ENCODE assay signal across 20 mouse cellular contexts in the genomic region with DNA sequence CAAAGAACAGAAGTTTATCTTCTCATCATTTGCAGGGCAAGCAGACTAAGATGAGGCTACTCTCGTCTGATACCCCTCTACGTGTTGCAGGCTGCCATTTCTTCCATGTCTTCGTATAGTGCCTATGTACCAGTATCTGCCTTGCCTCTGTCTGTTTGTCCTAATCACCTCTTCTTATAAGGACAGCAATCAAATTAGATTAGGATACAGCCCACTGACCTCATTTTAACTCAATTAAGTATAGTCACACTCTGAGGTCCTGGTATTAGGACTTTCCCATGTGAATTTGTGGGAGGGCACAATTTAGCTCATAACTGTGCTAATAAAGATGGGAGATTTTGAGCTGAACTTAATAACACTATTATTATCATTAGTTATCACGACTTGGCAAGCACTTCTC.
A peak's percentile ranks its signal among the peaks of the same experiment; 100 is the strongest.
DNase-seq lines count a peak whose midpoint lies in the region; ATAC-seq and TF ChIP-seq lines count a peak whose summit lies in the region.
"Had no signal": no experiment of that assay in that cellular context is flagged by ENCODE, and none has a peak within 500 bp of the region (broad histone marks: within the 10 kb centered on the region; RNA-seq: fewer than 3 reads in every experiment).

No protein-coding gene starts in this region.

- no peak overlapping the region for H3K4me3 ChIP-seq in heart, embryonic 11.5 days (ENCODE audit: low read depth, low read length)
- no peak overlapping the region for H3K4me3 ChIP-seq in heart, embryonic 13.5 days
- H3K4me3 ChIP-seq in left cerebral cortex, adult 2 months: no peak overlapping the region
- H3K4me3 ChIP-seq: embryonic facial prominence, embryonic 10.5 days; embryonic facial prominence, embryonic 12.5 days; forebrain, embryonic 13.5 days; forebrain, embryonic 15.5 days had no signal

- H3K27ac ChIP-seq in heart, embryonic 11.5 days (ENCODE audit: low read depth, low read length): 0 out of 2 replicates have a peak overlapping the region, but pooled peaks have one; percentile 17
- peak overlapping the region; percentile 62; the same call in 1 of the 2 replicates for H3K27ac ChIP-seq in heart, embryonic 13.5 days (replicated peaks)
- H3K27ac ChIP-seq in left cerebral cortex, adult 2 months: peak overlapping the region; percentile 68
- H3K27ac ChIP-seq: embryonic facial prominence, embryonic 10.5 days; embryonic facial prominence, embryonic 12.5 days; forebrain, embryonic 13.5 days; forebrain, embryonic 15.5 days had no signal

- TF ChIP-seq CTCF in left cerebral cortex, adult 2 months (IDR thresholded peaks at IDR 0.05): no peak

- WGBS in heart, embryonic 11.5 days (ENCODE audit: insufficient replicate concordance): 63% methylated on average over 4 of the region's 4 CpGs
- 70% methylated on average over 4 of the region's 4 CpGs for WGBS in heart, embryonic 13.5 days

- no peak overlapping the region for H3K9ac ChIP-seq in heart, embryonic 11.5 days (ENCODE audit: low read depth, low read length)
- no peak overlapping the region for H3K9ac ChIP-seq in heart, embryonic 13.5 days
- H3K9ac ChIP-seq: embryonic facial prominence, embryonic 12.5 days; forebrain, embryonic 13.5 days; forebrain, embryonic 15.5 days had no signal

- DNase-seq in heart, postnatal 4 days: no peak
- DNase-seq in heart, adult 18-20 months: no peak
- DNase-seq in left cerebral cortex, adult 2 months (ENCODE audit: extremely low spot score in 1 of 2, low spot score in 2 of 2): no peak
- DNase-seq in left cerebral cortex, adult 11 months (ENCODE audit: low spot score): no peak
- peak; percentile 73 for DNase-seq in retina, postnatal 1 day
- no peak for DNase-seq in c-Kit-positive CD71-positive TER-119-positive erythroid progenitor cells, embryonic 14.5 days (ENCODE audit: low spot score)
- DNase-seq: adrenal gland, adult 2 months; adrenal gland, postnatal 10 days; adrenal gland, postnatal 25 days; cerebellum, adult 11-12 months; cerebellum, adult 2 months; cerebellum, adult 9-10 months; cerebellum, postnatal 10 days; cerebellum, postnatal 25 days had no signal

- no peaks in the 10 kb centered on the region for H3K36me3 ChIP-seq in heart, embryonic 11.5 days (ENCODE audit: control insufficient read depth, insufficient read depth, low read length)
- H3K36me3 ChIP-seq in heart, embryonic 13.5 days: no peaks in the 10 kb centered on the region
- H3K36me3 ChIP-seq: embryonic facial prominence, embryonic 10.5 days; embryonic facial prominence, embryonic 12.5 days; forebrain, embryonic 15.5 days had no signal

- no peak overlapping the region for H3K4me2 ChIP-seq in heart, embryonic 11.5 days
- no peak overlapping the region for H3K4me2 ChIP-seq in heart, embryonic 13.5 days
- H3K4me2 ChIP-seq: embryonic facial prominence, embryonic 12.5 days; forebrain, embryonic 13.5 days; forebrain, embryonic 15.5 days had no signal

- intact Hi-C loops in left cerebral cortex, adult 2 months (cut with DNase I): loop anchor here (5.0 to 10.0 kb wide), 5 partner anchors 148 to 376 kb away; no protein-coding TSS in a partner anchor

- H3K27me3 ChIP-seq in heart, embryonic 11.5 days (ENCODE audit: control insufficient read depth, insufficient read depth, low read length): no peaks in the 10 kb centered on the region
- no peaks in the 10 kb centered on the region for H3K27me3 ChIP-seq in heart, embryonic 13.5 days (replicated peaks)
- H3K27me3 ChIP-seq: embryonic facial prominence, embryonic 12.5 days; forebrain, embryonic 13.5 days; forebrain, embryonic 15.5 days had no signal

- no peak for ATAC-seq in heart, embryonic 11.5 days (replicated peaks; ENCODE audit: insufficient number of reproducible peaks, low FRiP score, low TSS enrichment)
- ATAC-seq in heart, embryonic 13.5 days (ENCODE audit: extremely low read depth, insufficient number of reproducible peaks, low FRiP score, low TSS enrichment): no peak
- ATAC-seq: forebrain, embryonic 13.5 days; forebrain, embryonic 15.5 days had no signal

- peaks cover 5% of the 10 kb centered on the region; the same call in 1 of the 2 replicates for H3K4me1 ChIP-seq in heart, embryonic 11.5 days (ENCODE audit: control insufficient read depth, insufficient read depth, low read length)
- H3K4me1 ChIP-seq in heart, embryonic 13.5 days: peaks cover 16% of the 10 kb centered on the region
- H3K4me1 ChIP-seq: embryonic facial prominence, embryonic 10.5 days; embryonic facial prominence, embryonic 12.5 days; forebrain, embryonic 13.5 days; forebrain, embryonic 15.5 days had no signal

- no peaks in the 10 kb centered on the region for H3K9me3 ChIP-seq in heart, embryonic 11.5 days (replicated peaks; ENCODE audit: control insufficient read depth, low read length)
- no peaks in the 10 kb centered on the region for H3K9me3 ChIP-seq in heart, embryonic 13.5 days
- H3K9me3 ChIP-seq: embryonic facial prominence, embryonic 10.5 days; embryonic facial prominence, embryonic 12.5 days; forebrain, embryonic 13.5 days; forebrain, embryonic 15.5 days had no signal

Comparison
In these comparisons a context has a peak if more than half of its experiments do, and no peak if none do; other contexts are left out.
1. H3K27ac ChIP-seq: peak in every context shown above with its lines; median percentile 68 in left cerebral cortex, adult 2 months; 62 in heart, embryonic 13.5 days; 17 in heart, embryonic 11.5 days.